Mouse (Mus musculus): ENCODE data around the gene Cend1.

Cend1 gene

GRCm38 (mm10) chr7:141429310-141429709 is at the start of gene Cend1:
Gene Cend1 (minus strand): TSS chr7:141429491.
- peak; percentile 92 for DNase-seq

- DNase-seq, result no peak
Measured at GRCm38 (mm10) chr7:141478270-141478748, 49.0 kb upstream of the Cend1 start.

GRCm38 (mm10) chr7:141477578-141478269 is 48.4 kb upstream of the Cend1 start:
- no peak for DNase-seq

- DNase-seq, result no peak
Measured at GRCm38 (mm10) chr7:141476981-141477370, 47.7 kb upstream of the Cend1 start.

GRCm38 (mm10) chr7:141476226-141476980 is 47.1 kb upstream of the Cend1 start:
- DNase-seq, result no peak

- DNase-seq, result no peak
Measured at GRCm38 (mm10) chr7:141475805-141476158, 46.5 kb upstream of the Cend1 start.

- peak; percentile 86 to 89 for DNase-seq
Measured at GRCm38 (mm10) chr7:141475011-141475804, 45.9 kb upstream of the Cend1 start, which contains the start of the genes Polr2l and Tspan4. Gene Polr2l (minus strand): TSS chr7:141475132. Gene Tspan4 (plus strand): TSS chr7:141475240.

- peak in 1 of 2 experiments; percentile 1 for DNase-seq
Measured at GRCm38 (mm10) chr7:141474160-141474559, 44.9 kb upstream of the Cend1 start.

- no peak for DNase-seq
Measured at GRCm38 (mm10) chr7:141472763-141473162, 43.5 kb upstream of the Cend1 start.

GRCm38 (mm10) chr7:141472226-141472625 is 42.9 kb upstream of the Cend1 start:
- DNase-seq, result no peak

- DNase-seq, result no peak
Measured at GRCm38 (mm10) chr7:141471236-141471635, 41.9 kb upstream of the Cend1 start.

GRCm38 (mm10) chr7:141470637-141470944 is 41.3 kb upstream of the Cend1 start:
- no peak for DNase-seq

GRCm38 (mm10) chr7:141469901-141470636 is 40.8 kb upstream of the Cend1 start:
- no peak for DNase-seq

GRCm38 (mm10) chr7:141469352-141469751 is 40.1 kb upstream of the Cend1 start:
- DNase-seq, result no peak

- peak; percentile 49 to 50 for DNase-seq
Measured at GRCm38 (mm10) chr7:141468522-141469211, 39.4 kb upstream of the Cend1 start.

GRCm38 (mm10) chr7:141468164-141468521 is 38.9 kb upstream of the Cend1 start:
- no peak for DNase-seq

- DNase-seq, result peak; percentile 59 to 71
Measured at GRCm38 (mm10) chr7:141467230-141468030, 38.1 kb upstream of the Cend1 start, which contains the start of gene Cd151. Gene Cd151 (plus strand): TSS chr7:141467392.

GRCm38 (mm10) chr7:141466607-141467148 is 37.4 kb upstream of the Cend1 start:
- DNase-seq, result peak in 1 of 2 experiments; percentile 24

GRCm38 (mm10) chr7:141466045-141466394 is 36.7 kb upstream of the Cend1 start:
- no peak for DNase-seq

- DNase-seq, result no peak
Measured at GRCm38 (mm10) chr7:141465388-141466044, 36.2 kb upstream of the Cend1 start.

Data from cerebellum, postnatal 36 days (tissue).